Mouse (Mus musculus) liver, postnatal 0 days (tissue): ENCODE measurements around the gene Tmem132e.

ENCODE experiments used
- CTCF ChIP-seq: sonication (generic); IDR thresholded peaks from 2 replicates; pipeline ENCODE4 v1.5.1; 2016; ENCODE audit warnings: antibody characterized with exemption, low read depth
- EP300 ChIP-seq: IDR thresholded peaks from 2 replicates; pipeline ENCODE4 v1.6.1; 2016; ENCODE audit warnings: antibody characterized with exemption, low read depth, mild to moderate bottlenecking

DNA sequence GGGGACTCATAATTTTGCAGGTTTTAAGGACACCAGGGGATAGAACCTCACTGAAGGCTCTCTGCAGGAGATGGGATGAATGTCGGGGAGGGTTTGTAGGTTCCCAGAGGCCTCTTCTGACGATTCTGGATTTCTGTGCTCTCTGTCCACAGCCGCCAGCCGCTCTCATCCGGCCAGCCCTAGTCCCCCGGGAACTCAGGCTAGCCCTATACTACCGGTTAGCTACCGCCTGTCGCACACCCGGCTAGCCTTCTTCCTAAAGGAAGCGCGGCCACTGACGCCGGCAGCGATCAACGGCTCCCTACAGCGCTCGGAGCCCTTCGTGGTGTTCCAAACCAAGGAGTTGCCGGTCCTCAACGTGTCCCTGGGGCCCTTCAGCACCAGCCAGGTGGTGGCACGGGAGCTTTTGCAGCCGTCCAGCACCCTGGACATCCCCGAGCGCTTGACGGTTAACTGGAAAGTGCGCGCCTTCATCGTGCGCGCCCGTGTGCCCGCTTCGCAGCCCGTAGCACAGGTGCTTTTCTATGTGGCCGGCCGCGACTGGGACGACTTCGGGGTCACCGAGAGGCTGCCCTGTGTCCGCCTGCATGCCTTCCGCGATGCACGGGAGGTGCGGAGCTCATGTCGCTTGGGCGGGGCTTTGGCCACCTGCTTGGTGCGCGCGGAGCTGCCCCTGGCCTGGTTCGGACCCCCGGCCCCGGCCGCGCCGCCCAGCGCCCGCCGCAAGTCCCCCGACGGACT lies 45.6 kb downstream of the Tmem132e start:
- TF ChIP-seq CTCF (no peak), EP300 (no peak)
